Mouse (Mus musculus) erythroblast, embryonic 14.5 days (primary cell): ENCODE results near the gene Cd63. TPM values are rescaled to one million over a fixed set of nuclear protein-coding genes. Genes with fewer than 3 reads are reported as not detected.

Experiments used
- H3K27me3 ChIP-seq: 2 replicates; pipeline ENCODE4 v1.6.1; 2012; ENCODE audit warnings: inconsistent platforms; ENCODE audit not compliant: control insufficient read depth
- H3K36me3 ChIP-seq: 2 replicates; pipeline ENCODE4 v1.6.1; 2012; ENCODE audit warnings: mild to moderate bottlenecking, inconsistent platforms; ENCODE audit not compliant: control insufficient read depth
- H3K4me1 ChIP-seq: 2 replicates; pipeline ENCODE4 v1.6.1; 2012; ENCODE audit warnings: inconsistent platforms; ENCODE audit not compliant: control insufficient read depth
- H3K4me3 ChIP-seq: replicated peaks from 2 replicates; pipeline ENCODE3; 2012; ENCODE audit warnings: moderate library complexity, mild to moderate bottlenecking, inconsistent platforms
- H3K9me3 ChIP-seq: 2 replicates; pipeline ENCODE4 v1.6.1; 2012; ENCODE audit warnings: low read length, inconsistent platforms, mixed read lengths; ENCODE audit not compliant: control insufficient read depth
- GATA1 ChIP-seq: IDR thresholded peaks from 2 replicates; pipeline ENCODE4 v1.6.1; 2012; ENCODE audit warnings: low read length, inconsistent platforms, mixed read lengths
- TAL1 ChIP-seq: IDR thresholded peaks from 3 replicates; pipeline ENCODE4 v1.6.1; 2012; ENCODE audit warnings: low read length, inconsistent platforms, mixed read lengths
- polyA plus RNA-seq: library from polyadenylated mRNA; stranded (reverse); fragments of >175 nt; gene quantifications from 2 replicates; pipeline ENCODE4 v1.2.3, GENCODE M21; 2012

Gene Cd63
- polyA plus RNA-seq, 1 experiment = 0.21 TPM

DNA sequence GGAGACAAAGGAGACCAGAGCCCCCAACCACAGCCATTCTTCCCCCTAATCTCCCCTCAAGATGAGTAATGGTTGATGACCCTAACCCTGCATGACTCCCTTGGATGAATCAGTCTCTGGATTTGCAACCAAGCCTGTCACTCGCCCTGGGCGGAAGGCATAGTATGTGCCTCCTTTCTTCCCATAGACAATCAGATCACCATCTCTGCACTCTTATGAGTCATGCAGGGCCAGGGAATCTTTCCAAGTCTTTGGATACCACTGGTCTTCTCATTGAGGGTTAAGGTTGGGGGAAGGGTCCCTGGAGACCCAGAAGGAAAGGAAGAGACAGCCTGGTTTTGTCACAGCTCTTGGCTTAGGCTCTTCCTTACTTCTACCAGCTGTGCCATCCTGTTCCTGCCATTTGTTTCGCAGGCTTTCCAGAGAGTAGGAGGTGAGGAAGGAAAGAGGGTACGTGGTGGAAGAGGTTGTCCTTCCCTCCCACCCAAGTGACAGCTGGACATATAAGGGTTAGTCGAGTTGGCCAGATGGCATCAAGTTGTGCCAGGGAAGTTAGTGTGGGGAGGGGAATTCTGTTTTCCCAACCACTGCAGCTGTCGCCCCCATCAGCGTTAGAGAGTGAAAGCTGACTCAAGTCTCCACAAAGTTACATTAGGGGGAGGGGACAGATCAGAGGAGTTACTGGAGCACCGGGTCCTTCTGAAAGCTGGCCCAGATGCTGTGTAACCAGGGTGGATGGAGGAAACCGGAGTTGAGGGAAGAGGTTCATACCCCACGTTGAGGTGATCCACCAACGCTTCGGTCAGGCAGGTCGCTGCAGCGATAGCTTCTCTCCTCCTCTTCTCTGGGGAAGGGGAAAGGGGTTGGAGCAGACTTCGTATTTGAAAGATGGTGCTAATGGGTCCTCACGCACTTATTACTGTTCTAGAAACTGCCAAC, 21.4 kb downstream of the Cd63 start:
- H3K27me3 ChIP-seq = peaks cover 5% of the 10 kb centered on the region
- TF ChIP-seq GATA1 (no peak), TAL1 (no peak)
- H3K4me1 ChIP-seq = peaks cover 28% of the 10 kb centered on the region
- H3K4me3 ChIP-seq = peak overlapping the region; percentile 85
- no peaks in the 10 kb centered on the region for H3K9me3 ChIP-seq
- H3K36me3 ChIP-seq = peaks cover 12% of the 10 kb centered on the region

DNA sequence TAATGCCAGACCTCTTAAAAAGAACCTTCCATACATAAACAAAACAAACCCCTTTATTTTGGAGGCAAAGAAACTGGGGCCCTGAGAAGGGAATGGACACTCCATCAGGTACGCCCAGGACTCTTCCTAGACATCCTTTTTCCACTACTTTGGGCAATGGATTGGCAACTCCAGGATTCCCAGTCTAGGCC, 21.9 kb downstream of the Cd63 start, which contains the start of gene Rdh5:
Rdh5 (minus strand) TSS at position 67 of the 191 bp plus-strand sequence.
- H3K4me1 ChIP-seq = peaks cover 28% of the 10 kb centered on the region
- H3K36me3 ChIP-seq = peaks cover 8% of the 10 kb centered on the region
- peaks cover 8% of the 10 kb centered on the region for H3K27me3 ChIP-seq
- peak within 1 kb of the TSS; percentile 85 for H3K4me3 ChIP-seq
- TF ChIP-seq GATA1 = no peak
- no peak for TF ChIP-seq TAL1
- no peaks in the 10 kb centered on the region for H3K9me3 ChIP-seq

DNA sequence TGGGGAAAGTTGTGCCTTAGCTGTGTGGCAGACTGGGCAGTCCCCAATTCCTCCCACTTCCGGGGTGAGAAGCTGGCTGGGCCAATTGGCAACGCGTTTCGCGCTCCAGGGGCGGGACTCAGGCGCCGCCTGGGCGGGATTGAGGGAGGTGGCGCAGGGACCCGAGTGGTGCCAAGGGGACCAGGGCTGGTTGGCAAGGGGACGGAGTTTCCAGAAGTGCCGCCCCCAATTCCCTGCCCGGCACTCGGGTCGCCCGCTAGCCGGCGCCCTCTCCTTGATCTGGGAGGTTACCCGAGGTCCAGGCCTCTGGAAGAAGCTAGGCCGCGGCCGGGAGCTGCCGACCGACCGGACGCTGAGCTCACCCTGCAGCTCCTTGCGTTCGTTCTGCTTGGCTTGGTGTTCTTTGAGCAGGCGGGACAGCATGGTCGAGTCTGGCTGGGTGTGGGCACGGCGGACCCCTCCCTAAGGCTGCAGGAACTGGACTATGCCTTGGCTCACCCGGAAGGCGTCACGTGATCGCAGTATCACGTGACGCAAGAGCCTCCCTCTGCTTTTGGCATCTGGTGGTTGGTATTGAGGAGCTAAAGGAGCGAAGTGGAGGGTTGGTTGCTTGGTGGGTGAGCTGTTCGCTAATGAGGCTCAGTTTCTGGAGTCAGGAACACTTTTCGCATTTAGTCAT, 22.4 kb downstream of the Cd63 start:
- Histone ChIP-seq H3K36me3 (peaks cover 3% of the 10 kb centered on the region), H3K9me3 (no peaks in the 10 kb centered on the region), H3K4me3 (peak overlapping the region; percentile 85), H3K27me3 (peaks cover 12% of the 10 kb centered on the region), H3K4me1 (peaks cover 28% of the 10 kb centered on the region)
- no peak for TF ChIP-seq TAL1
- TF ChIP-seq GATA1 = no peak

DNA sequence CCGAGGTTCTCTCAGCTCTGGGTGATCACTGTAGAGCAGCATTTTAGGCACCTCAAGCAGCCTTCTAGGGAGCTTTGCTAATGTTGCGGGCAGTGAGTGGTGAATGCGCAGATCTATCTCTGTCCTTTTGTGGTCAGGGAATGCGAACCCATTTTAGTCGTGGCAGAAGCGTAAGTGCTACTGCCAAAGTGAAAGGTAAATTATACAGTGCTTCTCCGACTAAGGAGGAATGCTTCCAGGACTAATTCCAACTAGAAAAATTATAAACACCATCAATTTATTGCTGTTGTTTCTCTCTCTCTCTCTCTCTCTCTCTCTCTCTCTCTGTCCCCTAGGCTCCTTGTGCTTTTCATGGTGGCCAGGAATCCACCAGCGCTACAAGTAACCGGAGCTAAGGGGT, 23.1 kb downstream of the Cd63 start, which contains the start of gene Bloc1s1:
Bloc1s1 (minus strand) TSS at position 101 of the 400 bp plus-strand sequence.
- TF ChIP-seq GATA1 = no peak
- Histone ChIP-seq H3K9me3 (no peaks in the 10 kb centered on the region), H3K36me3 (peaks cover 3% of the 10 kb centered on the region), H3K27me3 (peaks cover 19% of the 10 kb centered on the region), H3K4me1 (peaks cover 28% of the 10 kb centered on the region), H3K4me3 (peak within 1 kb of the TSS; percentile 85)

DNA sequence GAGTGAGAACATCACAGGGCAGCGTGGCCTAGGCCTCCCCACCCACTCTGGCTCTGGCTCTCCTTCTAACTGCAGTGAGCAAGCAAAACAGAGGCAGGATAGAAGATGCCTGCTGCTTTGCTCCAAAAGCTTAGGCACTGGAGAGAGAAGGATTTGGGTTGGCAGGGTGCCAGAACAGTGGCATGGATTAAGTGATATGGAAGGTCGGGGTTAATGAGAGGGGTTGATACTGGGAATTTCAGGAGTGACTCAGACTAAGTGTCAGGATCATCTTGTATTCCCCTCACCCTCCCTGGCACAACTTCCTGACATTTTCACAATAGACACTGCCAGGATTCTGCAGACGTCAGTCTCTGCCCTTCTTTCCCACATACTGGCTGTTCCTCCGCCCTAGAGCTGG, 27.6 kb downstream of the Cd63 start:
- Histone ChIP-seq H3K4me3 (no peak overlapping the region), H3K4me1 (peaks cover 9% of the 10 kb centered on the region), H3K9me3 (no peaks in the 10 kb centered on the region), H3K27me3 (peaks cover 57% of the 10 kb centered on the region), H3K36me3 (no peaks in the 10 kb centered on the region)
- TF ChIP-seq TAL1 = no peak

DNA sequence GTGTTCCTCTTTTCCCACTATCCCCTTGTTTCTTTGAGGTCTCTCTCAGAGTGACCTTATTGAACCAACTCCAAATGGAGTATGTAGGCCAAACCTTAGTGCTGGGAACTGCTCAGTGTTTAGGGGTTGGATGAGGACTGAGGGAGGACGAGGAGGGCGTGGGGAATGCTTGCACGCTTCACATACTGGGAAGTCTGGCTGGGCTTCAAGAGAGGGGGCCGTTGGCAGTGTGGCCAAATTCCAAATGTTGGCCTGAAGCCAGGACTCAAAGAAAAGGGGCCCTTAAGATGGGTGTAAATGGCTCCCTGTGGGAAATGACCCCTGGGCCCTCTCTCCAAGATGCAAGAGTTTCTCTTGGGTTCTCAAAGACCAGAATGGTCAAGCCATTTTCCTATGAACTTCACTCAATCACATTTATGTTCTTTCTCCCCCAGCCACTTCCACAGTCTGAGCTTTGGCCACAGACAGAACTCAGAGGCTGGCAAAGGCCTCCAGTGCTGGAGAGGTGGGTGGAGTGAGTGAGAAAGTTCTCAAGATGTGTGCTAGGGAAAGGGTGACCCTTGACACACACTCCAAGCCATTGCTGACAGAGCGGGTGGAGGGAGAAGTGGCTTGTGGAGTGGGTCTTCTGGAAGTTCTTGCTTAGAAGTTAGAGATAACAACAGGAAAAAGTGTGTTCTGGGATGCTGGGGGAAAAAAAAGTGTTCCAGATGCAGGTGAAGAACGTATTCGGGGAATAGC, 29.0 kb downstream of the Cd63 start:
- Histone ChIP-seq H3K4me1 (no peaks in the 10 kb centered on the region), H3K4me3 (no peak overlapping the region), H3K9me3 (no peaks in the 10 kb centered on the region; the same call in 1 of the 2 replicates), H3K36me3 (no peaks in the 10 kb centered on the region), H3K27me3 (peaks cover 69% of the 10 kb centered on the region)
- TF ChIP-seq TAL1 (no peak), GATA1 (no peak)

DNA sequence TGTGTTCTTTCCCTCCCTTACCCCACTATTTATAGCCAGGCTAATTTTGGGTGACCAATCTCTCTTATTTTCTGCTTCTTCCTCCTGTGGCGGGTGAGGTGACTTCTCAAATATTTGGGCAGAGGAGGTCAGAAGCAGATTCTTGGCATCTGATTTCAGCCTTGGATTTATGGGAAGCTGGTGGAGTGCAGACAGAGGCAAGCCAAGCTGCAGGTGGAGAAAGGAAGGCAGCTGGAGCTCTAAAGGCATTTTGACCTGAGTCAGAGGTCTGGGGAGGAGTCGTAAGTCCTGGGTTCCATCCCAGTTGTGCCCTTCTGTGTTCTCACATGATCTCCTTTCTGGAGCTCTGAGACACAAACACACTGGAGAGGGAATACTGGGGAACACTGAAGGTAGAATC, 30.7 kb downstream of the Cd63 start:
- Histone ChIP-seq H3K4me1 (no peaks in the 10 kb centered on the region), H3K9me3 (no peaks in the 10 kb centered on the region; the same call in 1 of the 2 replicates), H3K4me3 (no peak overlapping the region), H3K36me3 (no peaks in the 10 kb centered on the region), H3K27me3 (peaks cover 85% of the 10 kb centered on the region)
- no peak for TF ChIP-seq TAL1

DNA sequence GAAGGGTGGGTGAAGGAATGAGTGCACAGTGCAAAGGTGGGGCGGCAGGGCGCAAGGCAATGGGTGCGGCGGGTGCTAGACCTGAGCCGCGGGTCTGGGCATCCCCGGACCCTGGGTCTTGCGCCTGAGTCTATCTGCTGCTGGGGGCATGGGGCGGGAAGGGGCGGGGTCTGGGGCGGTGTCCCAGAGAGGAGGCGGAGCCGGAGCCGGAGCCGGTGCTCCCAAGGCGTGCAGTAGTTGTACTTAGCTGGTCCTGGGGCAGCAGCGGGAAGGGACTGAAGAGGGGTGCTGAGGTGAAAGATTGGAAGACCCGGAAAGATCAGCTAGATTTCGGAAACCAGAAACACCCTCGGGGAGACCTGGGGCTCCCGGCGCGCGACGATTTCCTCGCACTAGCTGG, 32.8 kb downstream of the Cd63 start, which contains the start of gene Itga7:
Itga7 (plus strand) TSS at position 245 of the 400 bp plus-strand sequence.
- no peak within 1 kb of the TSS for H3K4me3 ChIP-seq
- H3K4me1 ChIP-seq = no peaks in the 10 kb centered on the region
- H3K27me3 ChIP-seq = peaks cover 74% of the 10 kb centered on the region
- no peaks in the 10 kb centered on the region for H3K36me3 ChIP-seq
- no peaks in the 10 kb centered on the region; the same call in 1 of the 2 replicates for H3K9me3 ChIP-seq
- TF ChIP-seq TAL1 = no peak
- TF ChIP-seq GATA1 = no peak
